Mouse (Mus musculus): ENCODE measurements around the gene Fzd4. TPM values are rescaled to one million over a fixed set of nuclear protein-coding genes. Genes with fewer than 3 reads are reported as not detected.

The Fzd4 gene
- polyA plus RNA-seq, 1 experiment from 2014 or later, result 1.5 TPM

DNA sequence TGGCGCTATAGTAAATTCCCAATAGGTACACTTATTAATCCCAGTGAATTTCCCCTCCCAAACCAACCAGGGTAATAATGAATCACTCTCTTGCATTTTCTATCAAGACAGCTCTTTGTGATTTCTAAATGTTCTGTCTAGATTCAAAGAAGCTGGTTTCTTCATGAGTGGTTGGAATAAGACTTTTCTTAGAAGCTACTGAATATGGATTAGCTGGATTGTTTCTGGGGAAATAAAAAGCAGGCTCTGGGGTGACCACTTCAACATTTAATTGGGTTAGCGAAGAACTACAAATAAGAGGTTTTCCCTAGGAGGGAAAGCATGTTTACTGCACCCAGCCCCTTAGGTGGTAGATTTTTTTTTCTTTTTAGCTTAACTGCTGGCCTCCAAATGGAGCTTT is 3.4 kb upstream of the Fzd4 start:
- no peak for DNase-seq (ENCODE audit: low spot score)

DNA sequence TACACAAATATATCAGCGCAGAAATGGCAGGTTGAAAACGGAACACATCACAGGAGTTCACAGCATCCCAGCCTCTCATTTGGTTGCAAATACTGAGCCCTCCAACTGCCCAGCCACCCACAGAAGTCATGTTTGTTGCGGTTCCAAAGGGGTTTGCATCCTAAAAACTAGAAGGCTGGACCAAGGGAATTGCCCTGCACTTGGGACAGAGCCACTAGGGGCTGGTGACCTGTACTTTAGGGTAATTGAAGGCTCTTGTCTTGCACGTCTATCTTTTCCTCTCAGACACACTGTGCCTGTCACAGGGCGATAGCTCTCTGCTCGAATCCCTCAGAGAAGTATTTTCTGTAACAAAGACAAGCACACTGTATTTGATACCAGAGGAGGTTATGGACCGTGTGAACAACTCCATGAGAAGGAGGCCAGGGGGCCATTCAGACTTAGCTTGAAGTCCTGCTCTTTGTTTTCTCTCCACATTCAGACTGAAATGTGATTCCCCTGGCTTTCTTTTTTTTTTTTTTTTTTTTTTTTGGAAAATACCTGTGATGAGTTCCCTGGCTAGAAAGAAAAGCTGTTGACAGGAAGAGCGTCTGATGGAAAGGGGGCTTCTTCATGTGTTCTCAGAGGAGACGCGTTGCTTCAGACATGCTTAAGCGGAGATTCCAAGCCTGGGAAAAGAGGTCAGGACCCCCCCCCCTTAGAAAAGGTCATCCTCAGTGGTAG is 2.9 kb upstream of the Fzd4 start:
- DNase-seq (ENCODE audit: low spot score), result no peak

DNA sequence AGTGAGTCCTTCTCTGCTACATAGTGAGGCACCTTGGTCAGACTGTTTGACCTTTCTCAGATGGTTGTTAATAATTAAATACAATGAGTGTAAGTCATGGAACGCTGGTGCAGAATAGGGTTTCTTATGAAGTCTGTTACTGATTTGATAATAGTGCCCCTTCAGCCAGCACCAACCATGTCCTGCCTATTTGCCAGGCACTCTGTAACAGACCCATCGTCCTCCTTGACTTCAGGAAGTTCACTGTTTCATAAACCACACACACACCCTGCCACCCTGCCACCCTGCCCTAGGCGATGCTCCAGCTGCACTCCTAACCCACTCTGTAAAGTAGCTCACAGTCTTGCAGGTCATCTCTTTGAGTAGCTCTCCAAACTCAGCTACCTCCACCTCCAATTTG is 2.2 kb upstream of the Fzd4 start:
- no peak for DNase-seq (ENCODE audit: low spot score)

DNA sequence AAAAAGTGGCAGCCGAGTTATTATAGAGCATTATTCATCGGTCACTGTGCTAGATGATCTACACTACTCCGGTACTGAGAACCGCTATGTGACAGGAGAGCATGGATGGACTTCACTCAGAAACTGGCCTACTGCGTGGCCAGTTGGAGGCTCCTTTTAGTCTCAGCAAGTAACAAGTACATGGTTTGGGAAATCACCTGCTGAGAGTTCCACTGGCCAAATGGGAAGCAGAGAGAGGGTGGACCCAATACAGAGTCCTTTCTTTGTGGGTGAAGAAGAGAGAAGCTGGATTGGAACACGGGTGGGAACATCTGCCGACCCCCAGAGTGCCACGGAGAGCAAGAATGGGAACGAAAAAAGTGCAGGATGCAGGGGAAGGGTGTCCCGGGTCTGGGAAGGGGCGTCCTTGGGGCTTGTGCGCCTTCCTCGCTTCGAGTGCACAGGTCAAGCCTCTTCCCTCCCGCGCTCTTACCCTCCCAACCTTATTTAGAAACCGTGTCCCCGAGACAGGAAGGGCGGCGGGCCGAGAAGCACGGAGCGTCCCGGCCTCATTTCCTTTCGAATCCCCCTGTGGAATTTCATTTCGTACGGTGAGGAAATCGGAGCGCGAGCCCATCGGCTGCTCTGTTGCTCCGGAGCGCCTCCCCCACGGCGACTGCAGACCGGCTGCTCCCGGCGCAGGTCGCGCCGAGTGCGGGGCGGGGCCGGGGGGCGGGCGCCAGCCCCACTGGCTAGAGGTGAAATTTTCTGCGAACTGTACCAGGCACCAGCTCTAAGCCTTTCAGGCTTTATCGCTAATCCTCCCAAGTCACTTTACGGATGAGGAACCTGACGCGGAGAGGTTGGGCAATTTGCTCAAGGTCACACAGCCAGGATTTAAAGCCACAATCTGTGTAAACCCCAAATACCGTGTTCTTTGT is 842 bp upstream of the Fzd4 start:
- peak; percentile 45 for DNase-seq (ENCODE audit: low spot score)

DNA sequence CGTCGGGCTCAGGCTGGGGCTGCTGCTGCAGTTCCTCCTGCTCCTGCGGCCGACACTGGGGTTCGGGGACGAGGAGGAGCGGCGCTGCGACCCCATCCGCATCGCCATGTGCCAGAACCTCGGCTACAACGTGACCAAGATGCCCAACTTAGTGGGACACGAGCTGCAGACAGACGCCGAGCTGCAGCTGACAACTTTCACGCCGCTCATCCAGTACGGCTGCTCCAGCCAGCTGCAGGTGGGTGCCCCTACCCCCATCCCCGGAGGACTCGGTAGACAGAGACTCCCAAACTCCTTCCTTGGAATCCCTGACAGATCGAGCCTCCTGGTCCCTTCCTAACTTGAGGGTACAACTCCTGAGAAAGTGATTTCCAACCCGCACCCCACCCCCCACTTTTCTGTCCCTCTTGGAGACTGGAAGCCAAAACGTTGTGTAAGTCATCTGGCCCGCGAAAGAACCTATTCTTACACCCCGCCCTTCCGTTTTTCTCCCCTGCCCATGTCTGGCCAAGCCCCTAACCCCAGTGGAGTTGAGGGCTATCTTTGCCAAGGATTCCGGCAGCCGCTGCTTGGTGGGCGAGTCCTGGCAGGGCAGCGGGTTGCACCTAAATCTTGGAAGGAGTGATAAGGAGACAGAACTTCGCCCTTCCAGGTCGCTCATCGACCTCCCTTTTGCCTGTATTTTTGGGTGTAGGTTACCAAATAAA is 732 bp downstream of the Fzd4 start:
- DNase-seq (ENCODE audit: low spot score), result peak; percentile 4

DNA sequence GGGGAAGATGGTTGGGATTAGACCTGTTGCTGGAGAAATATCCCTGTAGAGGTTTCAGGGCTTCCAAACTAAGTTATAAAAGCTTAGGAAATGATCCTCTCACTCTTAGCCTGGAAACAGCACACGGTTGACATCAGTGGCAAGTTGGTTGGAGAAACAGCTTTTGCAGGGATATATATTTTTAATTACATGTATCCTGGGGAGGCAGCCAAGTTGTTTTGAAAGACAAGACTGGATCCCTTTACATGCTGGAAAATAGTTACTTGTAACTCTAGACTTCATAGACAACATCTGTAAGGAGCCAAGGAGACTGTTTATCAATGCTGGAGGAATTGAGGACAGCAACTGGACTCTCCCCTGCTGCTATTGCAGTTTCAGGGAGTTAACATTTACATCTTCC is 1.9 kb downstream of the Fzd4 start:
- DNase-seq (ENCODE audit: low spot score), result no peak

DNA sequence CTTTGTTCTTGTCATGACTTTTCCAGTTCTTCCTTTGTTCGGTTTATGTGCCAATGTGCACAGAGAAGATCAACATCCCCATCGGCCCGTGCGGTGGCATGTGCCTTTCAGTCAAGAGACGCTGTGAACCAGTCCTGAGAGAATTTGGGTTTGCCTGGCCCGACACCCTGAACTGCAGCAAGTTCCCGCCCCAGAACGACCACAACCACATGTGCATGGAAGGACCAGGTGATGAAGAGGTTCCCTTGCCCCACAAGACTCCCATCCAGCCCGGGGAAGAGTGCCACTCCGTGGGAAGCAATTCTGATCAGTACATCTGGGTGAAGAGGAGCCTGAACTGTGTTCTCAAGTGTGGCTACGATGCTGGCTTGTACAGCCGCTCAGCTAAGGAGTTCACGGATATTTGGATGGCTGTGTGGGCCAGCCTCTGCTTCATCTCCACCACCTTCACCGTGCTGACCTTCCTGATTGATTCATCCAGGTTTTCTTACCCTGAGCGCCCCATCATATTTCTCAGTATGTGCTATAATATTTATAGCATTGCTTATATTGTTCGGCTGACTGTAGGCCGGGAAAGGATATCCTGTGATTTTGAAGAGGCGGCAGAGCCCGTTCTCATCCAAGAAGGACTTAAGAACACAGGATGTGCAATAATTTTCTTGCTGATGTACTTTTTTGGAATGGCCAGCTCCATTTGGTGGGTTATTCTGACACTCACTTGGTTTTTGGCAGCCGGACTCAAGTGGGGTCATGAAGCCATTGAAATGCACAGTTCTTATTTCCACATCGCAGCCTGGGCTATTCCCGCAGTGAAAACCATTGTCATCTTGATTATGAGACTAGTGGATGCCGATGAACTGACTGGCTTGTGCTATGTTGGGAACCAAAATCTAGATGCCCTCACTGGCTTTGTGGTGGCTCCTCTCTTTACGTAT is 3.1 kb downstream of the Fzd4 start:
- DNase-seq (ENCODE audit: low spot score), result no peak

DNA sequence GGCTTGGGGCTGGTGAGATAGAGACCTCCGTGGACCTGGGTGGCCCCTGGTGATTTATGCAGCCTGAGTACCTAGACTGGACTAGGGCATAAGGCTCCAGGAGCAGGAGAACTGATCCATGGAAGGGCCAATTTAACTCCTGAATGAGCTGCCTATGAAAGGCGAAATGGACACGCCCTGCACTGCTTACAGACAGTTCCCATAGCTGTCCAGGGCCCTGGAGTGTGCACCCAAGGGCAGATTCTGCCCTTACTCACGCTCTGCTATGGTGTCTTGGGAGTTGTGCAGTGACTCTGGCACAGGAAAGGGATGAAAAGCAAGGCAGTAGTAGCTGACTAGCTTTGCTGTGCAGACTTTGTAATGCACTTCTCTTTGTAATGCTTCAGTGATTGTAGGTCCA is 6.1 kb downstream of the Fzd4 start:
- no peak for DNase-seq (ENCODE audit: low spot score)

DNA sequence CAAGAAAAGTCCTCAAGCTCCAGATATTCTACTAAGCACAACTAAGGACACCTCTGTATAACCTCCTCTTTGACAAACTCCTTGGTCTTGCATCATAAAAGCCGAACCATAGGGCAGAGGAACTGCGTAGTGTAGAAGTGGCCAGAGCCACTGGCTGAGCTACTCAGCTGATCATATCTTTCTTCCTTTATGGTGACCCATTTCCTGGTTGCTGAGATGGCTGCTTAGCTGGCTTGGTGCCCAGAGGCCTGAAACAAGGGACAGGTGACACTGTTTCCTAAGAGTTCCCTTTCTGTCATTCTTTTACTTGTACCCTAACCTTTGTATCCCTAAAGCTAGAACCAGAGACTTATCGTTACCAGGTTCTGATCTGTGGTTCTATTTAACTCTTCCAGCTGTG is 7.2 kb downstream of the Fzd4 start:
- no peak for DNase-seq (ENCODE audit: low spot score)

DNA sequence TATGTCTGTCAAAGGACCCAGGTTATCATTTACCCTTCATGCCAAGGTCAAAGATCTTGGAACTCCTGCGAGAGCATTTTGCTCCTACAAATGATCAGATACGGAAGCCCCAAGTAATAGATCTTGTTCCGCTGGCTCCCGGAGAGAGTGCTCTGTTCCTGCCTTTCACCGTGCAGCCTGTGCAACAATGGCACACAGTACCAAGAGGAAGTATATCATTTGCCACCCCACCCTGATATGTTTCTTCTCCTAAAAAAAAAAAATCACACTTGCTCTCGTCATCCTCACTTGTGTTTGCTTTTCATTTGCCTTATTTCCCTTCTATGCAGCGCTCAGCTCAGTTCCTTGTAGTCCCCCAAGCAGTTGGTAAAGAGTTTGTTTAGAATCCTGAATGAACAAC is 7.9 kb downstream of the Fzd4 start:
- no peak for DNase-seq (ENCODE audit: low spot score)

DNA sequence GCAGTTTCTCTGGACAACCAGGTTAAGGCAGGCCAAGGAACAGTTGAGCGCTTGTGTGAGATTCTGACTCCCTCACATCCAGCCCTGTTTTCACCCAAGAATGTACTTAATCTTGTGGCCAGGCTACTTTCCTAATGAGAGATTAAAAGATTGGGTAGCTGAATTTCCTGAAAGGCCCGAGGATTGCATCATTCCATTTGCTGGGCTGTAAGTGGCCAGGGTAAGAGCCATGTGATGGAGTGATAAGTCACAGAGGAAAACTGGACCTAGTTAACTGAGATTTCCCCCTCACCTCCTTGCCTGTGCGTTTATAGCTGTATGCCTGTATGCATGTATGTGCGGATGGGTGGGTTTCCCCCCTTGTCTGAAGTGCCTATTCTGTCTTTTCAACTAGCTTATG is 11.9 kb downstream of the Fzd4 start:
- no peak for DNase-seq (ENCODE audit: low spot score)

DNA sequence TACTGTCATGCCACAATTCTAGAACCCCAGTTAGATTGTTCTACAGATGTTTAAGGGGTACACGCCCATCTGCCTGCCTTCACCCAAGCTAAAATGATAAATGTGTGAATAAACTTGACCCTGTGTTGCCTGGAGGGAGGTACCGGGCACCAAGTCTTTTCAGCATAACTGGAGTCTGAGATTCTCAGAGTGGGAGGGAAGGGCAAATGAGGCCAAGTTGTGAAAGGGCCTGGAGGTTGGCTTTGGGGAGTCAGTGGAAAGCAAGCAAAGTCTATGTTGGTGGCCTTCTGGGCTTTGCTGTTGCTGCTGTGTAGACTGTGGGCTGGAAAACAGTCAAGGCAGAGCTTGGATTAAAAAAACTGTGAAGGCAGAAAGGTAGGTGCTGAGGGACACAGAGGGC is 13.6 kb downstream of the Fzd4 start:
- DNase-seq (ENCODE audit: low spot score), result no peak

DNA sequence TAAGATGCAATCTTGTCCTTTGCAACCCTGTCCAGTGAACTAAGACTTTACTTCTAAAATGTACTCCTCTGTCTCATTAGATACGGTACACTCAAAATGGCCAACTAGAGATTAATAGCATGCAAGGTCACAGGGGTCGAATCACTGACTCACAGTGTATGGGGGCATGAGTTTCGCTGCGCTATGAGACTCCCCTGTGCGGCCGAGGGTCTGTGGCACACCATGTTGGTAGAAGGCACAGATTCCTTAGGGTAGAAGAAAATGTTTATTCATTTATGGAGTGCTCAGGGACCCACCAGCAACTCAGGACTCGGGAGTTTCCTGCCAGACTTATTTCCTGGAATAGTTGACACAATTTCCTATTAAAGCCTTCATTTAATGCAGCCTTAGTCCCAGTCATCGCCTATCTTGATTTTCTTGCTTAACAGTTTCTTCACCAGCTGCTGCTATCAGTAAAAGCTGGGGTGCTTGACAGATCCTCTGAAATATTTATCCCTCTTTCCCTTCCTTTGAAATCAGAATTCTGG is 14.0 kb downstream of the Fzd4 start:
- DNase-seq (ENCODE audit: low spot score), result no peak

DNA sequence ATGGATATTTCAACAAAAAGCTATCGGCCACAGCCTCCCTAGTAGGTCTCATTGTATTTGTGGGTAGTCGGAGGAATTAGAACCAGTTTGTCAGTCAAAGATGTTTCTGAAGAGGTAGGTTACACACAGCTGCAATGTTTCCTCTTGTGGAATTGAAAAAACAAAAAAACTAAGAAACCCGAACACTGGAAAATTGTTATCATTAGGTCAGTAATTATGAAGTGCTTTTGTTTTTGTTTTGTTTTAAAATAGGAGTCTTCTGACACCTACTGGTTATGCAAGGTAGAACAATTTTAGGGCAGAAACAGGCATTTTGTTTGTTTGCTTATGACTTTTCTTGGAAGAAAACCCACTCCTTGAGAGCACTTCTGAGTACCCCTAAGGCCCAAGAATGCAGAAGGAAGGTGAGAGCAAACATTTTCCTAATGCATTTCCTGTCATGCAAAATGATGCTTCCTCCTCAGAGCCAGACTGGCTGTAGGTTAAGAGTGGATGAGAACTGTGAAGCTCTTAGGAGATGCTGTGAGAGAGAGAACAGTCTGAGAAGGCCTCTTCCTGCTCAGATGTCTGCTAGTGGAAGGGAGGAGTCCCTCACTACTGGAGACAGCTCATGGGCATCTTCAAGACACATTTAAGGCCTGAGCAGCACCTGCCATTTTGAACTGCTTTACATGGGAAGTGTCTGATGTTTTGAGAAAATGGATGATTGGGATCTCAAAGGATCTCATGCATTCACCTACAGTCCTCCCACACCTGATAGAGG is 14.9 kb downstream of the Fzd4 start:
- DNase-seq (ENCODE audit: low spot score), result peak; percentile 18

DNA sequence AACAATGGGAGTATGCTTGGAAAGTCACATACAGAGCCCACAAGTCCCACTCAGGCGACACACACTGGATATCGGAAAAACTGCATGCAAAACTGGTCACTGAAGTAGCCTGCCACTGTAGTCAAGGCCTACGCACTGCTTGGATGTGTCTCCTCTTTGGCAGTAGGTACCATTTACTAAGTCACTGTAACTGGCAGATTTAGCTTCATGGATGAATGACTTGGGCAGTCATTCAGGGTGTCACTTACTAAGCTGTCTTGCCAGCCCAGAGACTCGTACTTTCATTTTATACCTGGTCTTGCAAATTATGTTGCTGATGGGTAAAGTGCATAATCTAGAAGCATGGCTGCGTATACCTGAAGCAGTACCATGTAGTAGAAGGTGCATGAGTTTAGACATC is 17.1 kb downstream of the Fzd4 start:
- no peak for DNase-seq (ENCODE audit: low spot score)

DNA sequence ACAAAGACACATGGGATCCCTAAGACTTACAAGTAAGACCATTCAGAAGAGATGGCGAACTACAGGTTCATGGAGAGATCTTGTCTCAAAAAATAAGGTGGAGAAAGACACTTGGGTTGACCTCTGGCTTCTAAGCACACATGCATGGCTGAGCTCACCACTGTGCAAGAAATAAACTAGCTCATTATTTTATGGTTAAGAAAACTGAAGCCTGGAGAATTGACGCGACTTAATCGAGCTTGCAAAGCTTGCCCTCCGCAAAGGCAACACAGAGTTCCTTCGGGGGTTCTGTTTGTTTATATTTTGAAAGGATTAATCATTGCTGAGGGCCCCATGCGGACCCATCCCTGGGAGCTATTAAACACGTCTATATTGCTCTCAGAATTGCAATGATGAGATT is 18.5 kb downstream of the Fzd4 start:
- no peak for DNase-seq (ENCODE audit: low spot score)

DNA sequence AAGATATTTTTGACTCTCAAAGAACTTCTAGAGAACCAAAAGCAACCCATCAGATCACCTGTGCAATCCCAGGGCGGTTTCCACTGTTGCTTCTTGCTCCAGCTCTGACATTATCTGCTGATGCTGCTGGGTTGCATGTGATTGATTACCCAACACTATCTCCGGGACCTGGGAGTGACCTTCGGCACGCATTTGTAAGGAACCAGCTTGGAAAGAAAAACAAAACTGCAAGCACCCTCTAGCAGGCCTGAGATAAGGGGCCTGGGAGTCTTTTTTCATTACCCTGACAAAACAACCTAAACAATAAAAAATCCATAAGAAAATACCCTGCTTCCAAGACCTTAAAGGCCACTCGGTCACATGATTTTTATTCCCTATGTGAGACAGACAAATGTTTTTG is 19.0 kb downstream of the Fzd4 start:
- DNase-seq (ENCODE audit: low spot score), result no peak

DNA sequence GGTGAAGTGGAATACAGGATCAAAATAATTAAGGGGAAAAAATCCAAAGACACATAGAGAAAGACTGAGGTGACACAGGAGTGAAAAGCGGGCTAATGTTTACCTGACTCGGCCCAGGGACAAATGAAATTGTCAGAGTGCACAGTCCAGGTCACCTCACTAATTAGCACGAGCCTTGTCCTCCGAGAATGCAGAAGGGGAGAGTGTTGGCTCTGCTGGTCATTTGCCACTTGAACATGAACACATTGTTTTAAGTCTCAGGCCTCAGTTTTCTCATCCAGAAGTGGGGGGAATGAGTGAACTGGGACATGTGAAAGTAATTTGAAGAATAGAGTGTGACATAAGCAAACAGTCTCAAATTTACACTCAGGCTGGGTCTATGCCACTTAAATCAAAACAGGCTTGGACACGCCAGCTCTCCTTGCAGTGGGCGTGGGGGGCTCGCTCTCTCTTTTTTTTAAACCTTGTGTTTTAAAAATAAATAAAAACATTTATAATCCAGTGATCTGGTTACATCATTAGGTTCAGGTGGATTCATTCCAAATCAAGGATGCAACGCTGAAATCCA is 19.6 kb downstream of the Fzd4 start:
- DNase-seq (ENCODE audit: low spot score), result no peak

DNA sequence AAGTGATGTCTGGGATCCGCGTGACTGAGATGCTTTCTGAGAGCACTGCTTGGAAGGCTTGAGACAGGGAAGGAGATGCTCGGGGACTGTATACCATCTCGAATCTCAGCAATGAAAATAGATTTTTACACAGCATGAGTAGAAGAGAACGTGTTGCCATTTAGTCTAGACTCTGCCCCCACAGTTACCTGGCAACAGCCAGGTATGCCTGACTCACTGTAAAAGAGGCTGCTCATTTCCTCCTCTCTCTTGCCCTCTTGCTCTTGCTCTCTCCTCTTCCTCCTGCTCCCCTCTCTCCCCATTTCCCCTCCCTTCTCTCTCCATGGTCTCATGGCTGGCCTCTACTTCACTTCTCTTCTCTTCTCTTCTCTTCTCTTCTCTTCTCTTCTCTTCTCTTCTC is 20.5 kb downstream of the Fzd4 start:
- DNase-seq (ENCODE audit: low spot score), result no peak

Data from thymus, postnatal 0 days (tissue).